Mouse (Mus musculus): ENCODE measurements around the gene Mthfd2. TPM values are rescaled to one million over a fixed set of nuclear protein-coding genes. Genes with fewer than 3 reads are reported as not detected.
A peak's percentile ranks its signal among the peaks of the same experiment; 100 is the strongest.

The Mthfd2 gene
- polyA plus RNA-seq, 1 experiment from 2014 or later, result 20.9 TPM

DNA sequence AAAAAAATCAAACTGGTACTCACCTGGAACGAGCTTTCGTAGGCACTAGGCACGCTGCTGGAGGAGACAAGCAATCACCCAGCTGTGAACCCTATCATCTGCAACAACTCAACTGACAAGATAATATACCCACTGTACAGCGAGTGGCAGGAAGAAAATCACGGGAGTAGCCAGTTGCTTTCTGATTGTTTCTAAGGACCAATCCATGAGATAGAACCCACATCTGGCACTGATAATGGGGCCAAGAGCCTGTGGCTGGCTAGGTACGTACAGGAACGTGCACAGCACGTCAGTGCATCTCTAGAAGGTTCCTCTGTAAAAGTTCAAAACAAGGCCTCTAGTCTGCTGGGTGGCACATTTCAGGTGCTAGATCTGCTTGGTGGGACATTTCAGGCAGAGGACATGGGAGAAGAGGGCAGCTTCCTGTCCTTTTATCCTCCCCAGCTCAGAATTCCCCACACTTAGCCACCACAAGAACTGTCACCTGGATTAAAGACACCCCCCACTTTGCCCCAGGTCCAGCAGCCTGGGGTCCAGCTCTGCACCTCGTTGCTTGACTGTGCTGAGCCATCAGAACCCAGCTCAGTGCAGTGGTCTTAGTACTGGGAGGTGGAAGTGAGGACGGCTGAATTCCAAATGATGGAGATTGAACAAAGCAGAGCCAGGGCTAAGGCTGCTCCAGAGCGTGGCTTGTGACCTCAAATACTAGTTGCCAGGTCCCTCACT is 36.0 kb upstream of the Mthfd2 start:
- Histone ChIP-seq H3K4me3 (ENCODE audit: low read depth, low read length) (no peak overlapping the region), H3K27me3 (ENCODE audit: insufficient read depth, low read length) (no peaks in the 10 kb centered on the region), H3K9ac (replicated peaks) (no peak overlapping the region), H3K9me3 (ENCODE audit: low read length) (no peaks in the 10 kb centered on the region), H3K4me2 (ENCODE audit: low read depth, low read length) (no peak overlapping the region), H3K27ac (ENCODE audit: low read depth) (no peak overlapping the region), H3K36me3 (replicated peaks; ENCODE audit: insufficient read depth, low read length) (peaks cover 40% of the 10 kb centered on the region), H3K4me1 (ENCODE audit: insufficient read depth) (peaks cover 2% of the 10 kb centered on the region; the same call in 1 of the 2 replicates)
- no peak for DNase-seq
- WGBS (ENCODE audit: insufficient replicate concordance), result 63% methylated on average over 11 of the region's 11 CpGs
- ATAC-seq, result 0 out of 2 replicates have a peak, but pooled peaks have one; percentile 37
- TF ChIP-seq CTCF (IDR thresholded peaks at IDR 0.05; ENCODE audit: low read depth) (no peak), EP300 (IDR thresholded peaks at IDR 0.05; ENCODE audit: low read depth) (0 out of 2 replicates have a peak, but pooled peaks have one; percentile 17)

DNA sequence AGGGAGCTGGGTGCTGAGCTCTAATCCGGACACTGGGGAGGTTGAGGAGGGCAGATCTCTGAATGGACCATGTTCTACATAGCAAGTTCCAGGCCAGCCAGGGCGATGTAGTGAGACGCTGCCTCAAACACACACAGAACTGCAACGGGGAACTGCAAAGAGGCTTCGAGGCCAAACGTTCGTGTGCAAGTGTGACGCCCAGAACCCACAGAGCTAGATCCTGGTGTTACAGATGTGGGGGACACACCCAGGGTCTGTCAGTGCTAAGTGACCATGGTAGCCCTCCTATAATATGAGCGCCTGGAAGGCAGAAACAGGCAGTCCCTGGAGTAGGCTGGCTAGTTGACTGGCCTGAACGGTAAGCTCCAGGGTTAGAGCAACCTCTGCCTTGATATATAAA is 31.7 kb upstream of the Mthfd2 start:
- WGBS (ENCODE audit: insufficient replicate concordance), result 87% methylated on average over 10 of the region's 10 CpGs

DNA sequence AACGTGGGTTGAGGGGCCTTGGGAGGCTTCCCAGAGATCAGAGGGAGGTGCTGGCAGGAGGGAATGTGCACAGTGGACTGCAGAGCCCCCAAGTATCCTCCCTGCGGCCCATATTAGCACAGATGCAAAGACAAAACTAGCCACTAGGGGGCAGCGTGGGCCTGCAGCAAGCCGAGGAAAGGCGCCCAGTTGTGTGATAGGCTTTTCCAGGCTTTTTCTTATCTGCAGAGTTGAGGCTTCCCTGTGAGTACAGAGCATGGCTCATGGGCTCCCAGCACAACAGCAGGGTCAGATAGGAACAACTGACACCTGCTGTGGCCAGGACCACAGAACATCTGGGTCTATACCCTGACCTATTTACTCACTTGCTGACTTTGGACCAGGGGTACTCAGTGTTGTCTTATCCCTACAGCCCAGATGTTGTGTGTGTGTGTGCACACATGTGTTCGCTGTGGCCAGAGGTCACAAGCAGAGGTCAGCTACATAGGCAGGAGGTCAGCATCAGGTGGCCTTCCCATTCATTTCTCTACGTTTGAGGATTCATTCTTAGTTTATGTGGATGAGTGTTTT is 30.9 kb upstream of the Mthfd2 start:
- H3K36me3 ChIP-seq (replicated peaks; ENCODE audit: insufficient read depth, low read length), result peaks cover 60% of the 10 kb centered on the region
- peak; percentile 98 for TF ChIP-seq CTCF (IDR thresholded peaks at IDR 0.05; ENCODE audit: low read depth)
- TF ChIP-seq EP300 (IDR thresholded peaks at IDR 0.05; ENCODE audit: low read depth), result no peak
- H3K4me3 ChIP-seq (ENCODE audit: low read depth, low read length), result no peak overlapping the region
- H3K4me1 ChIP-seq (ENCODE audit: insufficient read depth), result peaks cover 3% of the 10 kb centered on the region
- ATAC-seq (peak; percentile 18), DNase-seq (peak; percentile 90)
- no peak overlapping the region for H3K9ac ChIP-seq (replicated peaks)
- H3K27me3 ChIP-seq (ENCODE audit: insufficient read depth, low read length), result no peaks in the 10 kb centered on the region
- WGBS (ENCODE audit: insufficient replicate concordance), result 20% methylated on average over 7 of the region's 7 CpGs
- no peak overlapping the region for H3K4me2 ChIP-seq (ENCODE audit: low read depth, low read length)
- no peaks in the 10 kb centered on the region for H3K9me3 ChIP-seq (ENCODE audit: low read length)
- no peak overlapping the region for H3K27ac ChIP-seq (ENCODE audit: low read depth)

More for the DNA sequence above, 31.7 kb upstream of the Mthfd2 start:
- TF ChIP-seq EP300 (IDR thresholded peaks at IDR 0.05; ENCODE audit: low read depth), result no peak
- no peak for TF ChIP-seq CTCF (IDR thresholded peaks at IDR 0.05; ENCODE audit: low read depth)
- Histone ChIP-seq H3K36me3 (replicated peaks; ENCODE audit: insufficient read depth, low read length) (peaks cover 57% of the 10 kb centered on the region), H3K9me3 (ENCODE audit: low read length) (no peaks in the 10 kb centered on the region), H3K4me3 (ENCODE audit: low read depth, low read length) (no peak overlapping the region), H3K9ac (replicated peaks) (no peak overlapping the region), H3K27me3 (ENCODE audit: insufficient read depth, low read length) (no peaks in the 10 kb centered on the region), H3K27ac (ENCODE audit: low read depth) (no peak overlapping the region), H3K4me1 (ENCODE audit: insufficient read depth) (peaks cover 3% of the 10 kb centered on the region), H3K4me2 (ENCODE audit: low read depth, low read length) (no peak overlapping the region)
- DNase-seq, result no peak
- no peak for ATAC-seq

DNA sequence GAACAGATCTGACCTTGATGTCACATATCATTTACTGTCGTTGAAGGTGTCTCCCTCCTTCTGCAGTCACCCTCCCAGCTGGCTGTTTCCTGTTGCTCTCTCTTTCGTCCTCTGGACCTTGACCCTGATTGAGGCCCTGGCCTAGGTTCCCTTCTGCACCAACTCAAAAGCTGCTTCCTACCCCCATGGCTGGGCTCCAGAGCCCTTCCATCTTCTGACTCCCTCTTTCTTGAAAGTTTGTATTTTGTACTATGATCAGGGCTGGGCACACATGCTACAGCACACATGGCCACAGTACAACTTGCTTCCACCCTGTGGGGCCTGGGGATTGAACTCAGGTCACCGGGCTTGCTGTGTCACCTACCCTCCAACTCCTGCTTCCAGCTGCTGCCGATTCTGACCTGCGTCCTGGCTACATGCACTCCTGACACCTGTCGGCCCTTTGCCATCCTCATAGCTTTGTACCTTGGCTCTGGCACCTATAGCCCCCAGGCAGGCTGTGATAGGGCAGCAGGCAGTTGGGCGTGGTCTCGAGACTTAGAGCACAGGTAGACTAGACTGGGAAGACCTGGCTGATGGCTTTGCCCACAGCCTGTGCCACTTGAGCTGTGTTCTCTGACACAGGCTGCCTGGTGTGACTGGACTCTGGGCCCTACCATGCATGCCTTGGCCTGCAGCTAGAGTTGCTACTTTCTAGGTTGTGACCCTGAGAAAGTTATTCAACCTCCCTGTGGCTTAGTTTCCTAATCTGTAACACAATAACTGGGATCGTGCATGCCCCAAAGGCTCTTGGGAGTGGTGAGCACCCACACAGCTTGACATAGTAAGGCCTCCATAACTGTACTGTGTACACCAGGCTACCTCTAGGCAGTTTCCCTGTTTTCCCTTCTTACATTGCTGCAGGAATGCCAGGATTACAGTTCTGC is 29.4 kb upstream of the Mthfd2 start:
- Histone ChIP-seq H3K4me2 (ENCODE audit: low read depth, low read length) (no peak overlapping the region), H3K27me3 (ENCODE audit: insufficient read depth, low read length) (no peaks in the 10 kb centered on the region), H3K4me1 (ENCODE audit: insufficient read depth) (peaks cover 18% of the 10 kb centered on the region), H3K27ac (ENCODE audit: low read depth) (no peak overlapping the region), H3K9me3 (ENCODE audit: low read length) (no peaks in the 10 kb centered on the region), H3K36me3 (replicated peaks; ENCODE audit: insufficient read depth, low read length) (peaks cover 61% of the 10 kb centered on the region), H3K9ac (replicated peaks) (no peak overlapping the region), H3K4me3 (ENCODE audit: low read depth, low read length) (no peak overlapping the region)
- TF ChIP-seq CTCF (IDR thresholded peaks at IDR 0.05; ENCODE audit: low read depth) (no peak), EP300 (IDR thresholded peaks at IDR 0.05; ENCODE audit: low read depth) (no peak)
- 70% methylated on average over 9 of the region's 9 CpGs for WGBS (ENCODE audit: insufficient replicate concordance)
- DNase-seq, result peak; percentile 15
- ATAC-seq, result no peak

DNA sequence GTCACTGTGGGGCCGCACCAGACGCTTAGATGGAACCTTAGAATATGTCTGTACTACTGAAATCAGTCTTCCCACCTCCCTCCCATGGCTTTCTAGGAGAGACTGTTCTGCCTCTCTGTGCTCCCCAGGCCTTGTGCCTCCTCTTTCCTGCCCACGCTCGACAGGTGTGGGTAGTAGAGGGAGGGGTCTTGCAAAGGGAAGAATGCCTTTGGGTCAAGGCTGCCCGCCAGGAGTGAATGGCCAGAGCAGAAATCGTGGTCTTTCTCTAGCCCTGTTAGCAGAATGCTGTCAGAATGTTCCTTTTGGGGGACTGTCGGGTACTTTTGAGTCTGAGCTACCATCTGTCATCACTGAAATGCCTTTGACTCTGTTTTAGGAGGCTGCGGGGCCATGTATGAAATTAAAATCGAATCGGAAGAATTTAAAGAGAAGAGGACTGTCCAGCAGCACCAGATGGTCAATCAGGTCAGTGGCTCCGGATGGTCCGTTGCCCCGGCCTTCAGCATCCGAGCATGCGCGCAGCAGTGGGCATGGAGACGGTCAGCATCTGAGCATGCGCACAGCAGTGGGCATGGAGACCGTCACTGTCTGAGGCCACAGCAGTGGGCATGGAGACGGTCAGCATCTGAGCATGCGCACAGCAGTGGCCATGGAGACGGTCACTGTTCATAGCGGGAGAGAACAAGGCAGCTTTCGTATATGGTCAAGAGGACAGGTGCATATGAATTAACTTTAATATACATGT is 27.1 kb upstream of the Mthfd2 start:
- no peak for TF ChIP-seq CTCF (IDR thresholded peaks at IDR 0.05; ENCODE audit: low read depth)
- TF ChIP-seq EP300 (IDR thresholded peaks at IDR 0.05; ENCODE audit: low read depth), result no peak
- Histone ChIP-seq H3K9ac (replicated peaks) (peak overlapping the region; percentile 99), H3K9me3 (ENCODE audit: low read length) (no peaks in the 10 kb centered on the region), H3K27me3 (ENCODE audit: insufficient read depth, low read length) (no peaks in the 10 kb centered on the region), H3K4me1 (ENCODE audit: insufficient read depth) (peaks cover 28% of the 10 kb centered on the region), H3K27ac (ENCODE audit: low read depth) (peak overlapping the region; percentile 94), H3K4me2 (ENCODE audit: low read depth, low read length) (peak overlapping the region; percentile 81), H3K36me3 (replicated peaks; ENCODE audit: insufficient read depth, low read length) (peaks cover 39% of the 10 kb centered on the region), H3K4me3 (ENCODE audit: low read depth, low read length) (peak overlapping the region; percentile 90)
- ATAC-seq, result no peak
- 90% methylated on average over 24 of the region's 24 CpGs for WGBS (ENCODE audit: insufficient replicate concordance)
- peak; percentile 13 for DNase-seq
